Mouse (Mus musculus) CD4-positive, CD25-positive, alpha-beta regulatory T cell, adult 4 months (primary cell): Measurements from ENCODE around the gene Tmem41b. TPM values are rescaled to one million over a fixed set of nuclear protein-coding genes. Genes with fewer than 3 reads are reported as not detected.

ENCODE experiments used
- polyA plus RNA-seq, 2 experiments: library from polyadenylated mRNA; unstranded; fragments of 100-300 nt; shearing (Covaris generic); gene quantifications; one replicate each; pipeline ENCODE4 v1.2.1; 2017

The Tmem41b gene
- polyA plus RNA-seq, 2 experiments from 2014 or later, result 35.0 to 39.5 TPM

Other genes with a start within 250 kb of the Tmem41b start
- 100 to 1,000 TPM in 1 of 2 experiments, 10 to 100 TPM in 1; 83.6 to 102 TPM for gene Tmem9b, start 234.1 kb downstream of the Tmem41b start, polyA plus RNA-seq
- gene Nrip3, start 204.9 kb downstream of the Tmem41b start, polyA plus RNA-seq, result under 1 TPM; 0.30 to 0.73 TPM
- not detected for gene Scube2, start 121.2 kb downstream of the Tmem41b start, polyA plus RNA-seq
- 10 to 100 TPM; 23.4 to 27.6 TPM for gene Dennd5a, start 26.5 kb downstream of the Tmem41b start, polyA plus RNA-seq
- 10 to 100 TPM; 24.0 to 33.0 TPM for gene Ipo7, start 31.3 kb upstream of the Tmem41b start, polyA plus RNA-seq
- 10 to 100 TPM; 42.5 to 50.0 TPM for gene Zfp143, start 74.3 kb upstream of the Tmem41b start, polyA plus RNA-seq
- gene Wee1, start 135.1 kb upstream of the Tmem41b start, polyA plus RNA-seq, result 1 to 10 TPM in 1 of 2 experiments, under 1 TPM in 1; 0.96 to 1.8 TPM
- gene Swap70, start 234.8 kb upstream of the Tmem41b start, polyA plus RNA-seq, result 10 to 100 TPM; 55.9 to 89.2 TPM